Mouse (Mus musculus) hindbrain, embryonic 10.5 days (tissue): Measurements from ENCODE around the gene Tenm1. TPM values are rescaled to one million over a fixed set of nuclear protein-coding genes. Genes with fewer than 3 reads are reported as not detected.
A peak's percentile ranks its signal among the peaks of the same experiment; 100 is the strongest.

Experiments
- DNase-seq: peaks from one replicate; pipeline ENCODE4 v3.0.0-alpha.2; 2017; ENCODE audit warnings: low spot score
- H3K27ac ChIP-seq: fragments of 300-500 bp; sonication (generic); 2 replicates; pipeline ENCODE4 v1.5.1; 2016; ENCODE audit warnings: mild to moderate bottlenecking, moderate library complexity
- H3K27me3 ChIP-seq: fragments of 300-500 bp; sonication (generic); 2 replicates; pipeline ENCODE4 v1.6.1; 2016; ENCODE audit warnings: mild to moderate bottlenecking; ENCODE audit not compliant: poor library complexity, insufficient read depth, severe bottlenecking
- H3K36me3 ChIP-seq: fragments of 300-500 bp; sonication (generic); 2 replicates; pipeline ENCODE4 v1.6.1; 2016; ENCODE audit warnings: mild to moderate bottlenecking, moderate library complexity
- H3K4me1 ChIP-seq: fragments of 300-500 bp; sonication (generic); replicated peaks from 2 replicates; pipeline ENCODE4 v1.6.1; 2016; ENCODE audit warnings: mild to moderate bottlenecking
- H3K4me3 ChIP-seq: fragments of 300-500 bp; sonication (generic); 2 replicates; pipeline ENCODE4 v1.5.1; 2016; ENCODE audit warnings: mild to moderate bottlenecking, moderate library complexity
- H3K9me3 ChIP-seq: fragments of 300-500 bp; sonication (generic); 2 replicates; pipeline ENCODE4 v1.6.1; 2016; ENCODE audit warnings: mild to moderate bottlenecking, moderate library complexity
- WGBS: fragments of 180-500 bp; shearing (Covaris S2); methylation state at CpG from one replicate; pipeline ENCODE4 v1.1.7; 2016; 5-methylcytosine and 5-hydroxymethylcytosine counted together
- polyA plus RNA-seq: library from polyadenylated mRNA; unstranded; fragments of >200 nt; fragmentation: Nextera tagmentation; extraction: Ambion mirVana; gene quantifications from 2 replicates; pipeline ENCODE4 v1.2.1, GENCODE M21; 2016

The Tenm1 gene
- polyA plus RNA-seq, 1 experiment from 2014 or later = 0.94 TPM

DNA sequence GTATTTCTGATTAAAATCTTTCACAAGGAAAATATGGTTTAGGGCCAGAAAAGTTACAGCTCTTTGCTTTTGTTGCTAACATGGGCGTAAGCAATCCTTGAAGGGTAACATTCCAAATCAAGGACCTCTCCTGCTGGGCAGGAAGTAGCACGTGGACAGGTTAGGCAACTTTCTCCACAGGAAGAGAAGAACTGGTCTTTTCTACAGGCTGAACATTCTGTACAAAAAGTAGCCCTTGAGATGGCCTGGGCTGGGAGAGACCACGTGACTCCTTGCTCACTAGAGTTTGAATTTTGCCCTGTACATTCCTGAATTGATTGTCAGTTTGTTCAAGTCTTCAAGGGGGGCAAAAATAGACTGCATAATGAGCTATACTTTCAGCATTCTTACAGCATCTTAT lies 728.6 kb downstream of the Tenm1 start:
- H3K27me3 ChIP-seq = no peaks in the 10 kb centered on the region
- H3K4me1 ChIP-seq = no peaks in the 10 kb centered on the region
- DNase-seq = no peak
- no peak overlapping the region for H3K4me3 ChIP-seq
- 63% methylated on average over 3 of the region's 3 CpGs for WGBS
- H3K27ac ChIP-seq = no peak overlapping the region
- H3K9me3 ChIP-seq = no peaks in the 10 kb centered on the region
- no peaks in the 10 kb centered on the region for H3K36me3 ChIP-seq

DNA sequence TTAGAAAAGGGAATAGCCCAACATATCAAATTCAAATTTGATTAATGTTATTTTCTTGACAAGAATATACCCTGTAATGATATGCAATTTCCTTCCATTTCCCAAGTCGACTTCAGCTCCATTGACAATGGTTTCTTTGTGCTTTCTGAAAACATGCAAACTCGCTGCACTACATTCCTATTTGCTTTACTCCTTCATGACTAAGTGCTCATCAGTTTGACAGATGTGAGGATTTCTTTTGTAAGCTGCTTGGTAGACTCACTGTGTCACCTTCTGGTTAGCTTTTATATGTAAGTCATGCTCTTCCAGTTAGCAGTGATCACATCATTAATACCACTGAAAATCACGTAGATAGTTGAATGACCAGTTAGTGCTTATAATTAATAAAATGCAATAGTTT lies 781.8 kb downstream of the Tenm1 start:
- Histone ChIP-seq H3K27ac (no peak overlapping the region), H3K9me3 (no peaks in the 10 kb centered on the region), H3K4me1 (no peaks in the 10 kb centered on the region), H3K27me3 (no peaks in the 10 kb centered on the region), H3K36me3 (no peaks in the 10 kb centered on the region), H3K4me3 (no peak overlapping the region)
- no peak for DNase-seq
- 57% methylated on average over 3 of the region's 3 CpGs for whole genome bisulfite sequencing

DNA sequence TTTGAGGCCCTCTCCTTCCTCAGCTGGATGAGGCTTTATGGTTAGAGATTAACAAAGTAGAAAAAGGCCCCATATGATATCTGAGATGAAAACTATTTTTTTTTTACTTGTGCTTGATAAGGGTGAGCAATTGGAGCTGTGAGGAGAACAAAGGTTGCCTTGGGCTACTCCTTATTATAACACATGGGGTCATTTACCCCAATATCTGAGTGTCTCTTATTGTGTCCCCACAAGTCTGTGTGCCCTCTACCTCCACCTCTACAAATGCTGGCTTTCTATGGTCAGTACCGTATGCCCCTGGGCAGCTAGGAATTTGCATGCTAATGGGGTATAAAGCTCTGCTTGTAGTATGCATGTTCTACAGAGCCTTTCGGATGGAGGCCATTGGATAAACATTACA lies 848.4 kb downstream of the Tenm1 start:
- Histone ChIP-seq H3K36me3 (no peaks in the 10 kb centered on the region), H3K4me3 (no peak overlapping the region), H3K27me3 (no peaks in the 10 kb centered on the region), H3K27ac (no peak overlapping the region), H3K4me1 (peaks cover 11% of the 10 kb centered on the region; the same call in 1 of the 2 replicates), H3K9me3 (no peaks in the 10 kb centered on the region)
- 57% methylated on average over 2 of the region's 2 CpGs for WGBS
- DNase-seq = no peak

DNA sequence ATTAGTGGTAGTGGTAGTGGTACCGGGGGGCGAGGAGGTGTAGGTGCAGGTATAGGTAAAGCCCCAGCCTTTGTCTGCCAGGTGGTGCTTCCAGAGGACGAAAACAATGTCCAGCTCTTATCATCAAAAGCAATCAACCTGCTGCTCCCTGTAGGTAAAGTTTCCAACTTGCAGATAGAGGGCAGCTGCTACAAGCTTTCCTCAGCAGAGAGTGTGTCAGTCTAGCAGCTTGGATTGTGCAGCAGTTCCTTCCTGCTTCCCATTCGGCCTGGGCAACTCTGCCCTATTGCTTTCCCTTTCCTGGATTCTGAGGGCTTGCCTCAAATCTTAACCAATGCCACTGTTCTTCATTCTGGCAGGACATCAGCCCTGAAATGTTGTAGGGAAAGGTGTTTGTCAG lies 870.2 kb downstream of the Tenm1 start:
- H3K27ac ChIP-seq = no peak overlapping the region
- H3K4me3 ChIP-seq = no peak overlapping the region
- H3K4me1 ChIP-seq = no peaks in the 10 kb centered on the region
- no peak for DNase-seq
- no peaks in the 10 kb centered on the region for H3K36me3 ChIP-seq
- no peaks in the 10 kb centered on the region for H3K27me3 ChIP-seq
- no peaks in the 10 kb centered on the region for H3K9me3 ChIP-seq
- WGBS = 73% methylated on average over 4 of the region's 4 CpGs

DNA sequence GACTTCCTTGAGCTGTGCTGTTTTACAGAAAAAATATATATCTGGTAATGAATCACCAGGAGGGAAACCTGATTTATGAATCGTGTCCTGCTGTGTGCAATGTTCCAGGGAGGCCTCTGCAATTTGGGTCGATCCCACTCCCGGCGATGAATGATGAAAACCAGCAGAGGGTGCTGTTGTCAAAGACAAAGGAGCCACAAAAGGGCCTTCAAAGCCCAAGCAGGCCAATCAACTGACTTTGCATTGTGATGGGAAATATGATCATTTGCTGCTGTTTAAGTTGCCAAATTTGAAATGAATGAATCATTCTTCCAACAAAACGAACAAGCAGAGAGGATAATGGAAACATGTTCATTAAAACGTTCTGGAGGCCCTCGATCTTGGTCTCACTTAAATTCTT lies 871.6 kb downstream of the Tenm1 start:
- no peak overlapping the region for H3K27ac ChIP-seq
- H3K36me3 ChIP-seq = no peaks in the 10 kb centered on the region
- H3K9me3 ChIP-seq = no peaks in the 10 kb centered on the region
- no peaks in the 10 kb centered on the region for H3K27me3 ChIP-seq
- WGBS = 22% methylated on average over 7 of the region's 7 CpGs
- no peak overlapping the region for H3K4me3 ChIP-seq
- H3K4me1 ChIP-seq = no peaks in the 10 kb centered on the region
- DNase-seq = peak; percentile 42

DNA sequence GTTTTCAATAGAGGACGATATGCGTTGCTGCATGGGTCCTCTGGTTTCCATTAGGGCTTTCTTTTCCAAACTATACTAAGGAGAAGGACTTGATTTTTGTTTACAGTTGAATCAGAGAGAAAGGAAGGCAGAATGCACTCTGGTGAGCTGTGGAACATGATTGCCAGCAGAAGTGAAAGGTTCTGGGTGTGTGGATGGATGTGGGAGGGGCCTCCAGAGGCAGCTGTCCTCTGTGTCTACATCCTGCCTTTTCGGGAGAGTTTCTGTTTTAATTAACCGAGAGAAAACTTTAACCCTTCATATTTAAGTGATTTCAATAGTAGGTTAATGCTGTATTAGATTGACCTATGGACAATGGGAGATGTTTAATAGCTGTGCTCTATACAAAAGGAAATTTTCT lies 880.4 kb downstream of the Tenm1 start:
- no peaks in the 10 kb centered on the region for H3K27me3 ChIP-seq
- no peaks in the 10 kb centered on the region for H3K9me3 ChIP-seq
- H3K4me3 ChIP-seq = no peak overlapping the region
- WGBS = 86% methylated on average over 4 of the region's 4 CpGs
- no peak overlapping the region for H3K27ac ChIP-seq
- no peaks in the 10 kb centered on the region for H3K4me1 ChIP-seq
- no peak for DNase-seq
- no peaks in the 10 kb centered on the region for H3K36me3 ChIP-seq

DNA sequence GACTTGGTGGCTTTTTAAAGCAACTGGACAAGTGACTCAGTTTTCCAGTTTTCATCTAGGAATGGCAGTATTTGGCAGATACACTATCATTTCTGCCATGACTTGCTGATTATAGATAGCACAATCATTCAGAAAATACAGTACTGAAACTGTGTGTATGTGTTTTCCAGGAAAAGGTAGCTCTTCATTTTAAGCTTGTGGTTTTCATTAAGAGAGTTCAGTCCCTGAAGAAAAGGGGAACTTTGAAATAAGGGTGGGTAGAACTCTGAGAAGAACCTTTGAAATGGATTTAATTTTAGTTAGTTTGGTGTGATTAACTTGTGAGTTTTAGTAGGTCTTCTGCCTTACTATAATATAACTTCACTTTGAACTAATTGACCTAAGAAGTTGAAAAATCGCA lies 883.9 kb downstream of the Tenm1 start:
- no peak overlapping the region for H3K4me3 ChIP-seq
- no peak overlapping the region for H3K27ac ChIP-seq
- no peaks in the 10 kb centered on the region for H3K9me3 ChIP-seq
- no peaks in the 10 kb centered on the region for H3K36me3 ChIP-seq
- no peaks in the 10 kb centered on the region for H3K27me3 ChIP-seq
- no peak for DNase-seq
- 89% methylated on average over 1 of the region's 1 CpGs for WGBS
- no peaks in the 10 kb centered on the region for H3K4me1 ChIP-seq

DNA sequence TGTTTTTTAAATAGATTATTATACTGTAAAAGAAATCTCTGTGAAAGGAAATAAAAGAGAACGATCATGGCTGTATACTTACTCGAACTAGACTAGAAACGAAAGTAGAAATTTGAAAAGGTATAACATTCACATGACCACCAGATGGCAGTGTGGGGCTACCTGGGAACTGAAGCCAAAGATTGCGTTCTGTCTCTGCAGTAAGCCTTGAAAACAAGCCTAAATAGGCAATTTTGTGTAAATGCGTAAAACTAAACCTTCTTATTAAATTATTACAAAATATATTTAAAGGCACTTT lies 888.2 kb downstream of the Tenm1 start:
- Histone ChIP-seq H3K27me3 (no peaks in the 10 kb centered on the region), H3K4me1 (no peaks in the 10 kb centered on the region), H3K4me3 (0 out of 2 replicates have a peak overlapping the region, but pooled peaks have one; percentile 18), H3K36me3 (no peaks in the 10 kb centered on the region), H3K27ac (no peak overlapping the region), H3K9me3 (no peaks in the 10 kb centered on the region)
- 47% methylated on average over 5 of the region's 5 CpGs for WGBS
- DNase-seq = peak; percentile 26

DNA sequence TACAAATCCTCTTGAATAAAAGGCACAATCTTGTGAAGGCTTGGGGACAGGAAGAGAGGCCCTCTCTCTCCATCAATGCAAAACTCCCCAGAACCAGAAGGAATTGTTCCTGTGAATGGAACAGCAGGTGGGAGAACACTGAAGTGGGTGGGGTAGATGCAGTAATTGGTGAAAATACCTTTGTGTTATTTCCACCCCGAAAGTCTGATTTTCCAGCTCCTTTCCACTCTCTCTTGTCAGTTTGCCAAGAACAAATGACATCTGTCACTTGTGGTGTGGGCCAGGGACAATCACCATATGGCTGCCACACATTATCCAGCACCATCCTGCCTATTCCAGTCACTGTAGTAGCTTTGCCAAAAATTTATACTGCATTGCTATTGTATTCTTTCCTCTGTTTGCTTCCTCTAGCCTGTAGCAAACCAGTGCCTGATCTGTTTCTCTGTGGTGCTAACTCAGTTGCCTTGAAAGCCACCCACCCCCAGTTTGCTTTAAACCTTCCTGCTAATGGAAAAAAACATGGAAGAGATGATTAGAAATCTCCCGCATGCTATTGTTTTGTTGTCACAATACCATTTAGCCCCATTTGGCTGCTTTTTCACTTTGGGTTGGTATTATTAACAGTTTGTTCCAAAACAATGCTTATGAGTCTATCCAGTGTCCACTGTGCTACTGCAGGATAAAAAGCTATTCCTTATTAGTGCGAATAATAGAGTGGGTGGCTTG lies 888.7 kb downstream of the Tenm1 start:
- Histone ChIP-seq H3K27me3 (no peaks in the 10 kb centered on the region), H3K27ac (no peak overlapping the region), H3K36me3 (no peaks in the 10 kb centered on the region), H3K4me1 (no peaks in the 10 kb centered on the region), H3K4me3 (0 out of 2 replicates have a peak overlapping the region, but pooled peaks have one; percentile 18), H3K9me3 (no peaks in the 10 kb centered on the region)
- no peak for DNase-seq
- WGBS = 34% methylated on average over 3 of the region's 3 CpGs

DNA sequence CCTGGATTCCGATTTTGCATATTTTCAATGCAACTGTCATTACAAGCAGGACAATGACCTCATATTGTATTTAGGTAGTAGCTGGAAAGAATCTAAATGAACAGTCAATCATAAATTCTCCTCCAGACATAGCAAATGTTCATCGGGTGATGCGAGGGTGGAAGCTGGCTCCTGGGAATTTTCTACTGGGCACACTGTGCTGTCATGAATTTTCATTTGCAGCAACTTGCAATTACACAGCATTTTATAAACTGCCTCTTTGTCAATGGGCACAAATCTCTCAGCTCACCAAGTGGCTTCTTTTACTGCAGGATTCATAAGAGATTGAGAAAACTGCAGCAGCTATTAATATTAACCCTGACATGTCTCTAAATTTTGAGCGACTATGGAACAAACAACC lies 898.2 kb downstream of the Tenm1 start:
- Histone ChIP-seq H3K27ac (no peak overlapping the region), H3K4me1 (no peaks in the 10 kb centered on the region), H3K4me3 (no peak overlapping the region), H3K27me3 (no peaks in the 10 kb centered on the region), H3K36me3 (no peaks in the 10 kb centered on the region), H3K9me3 (no peaks in the 10 kb centered on the region)
- WGBS = 79% methylated on average over 4 of the region's 4 CpGs
- DNase-seq = no peak

DNA sequence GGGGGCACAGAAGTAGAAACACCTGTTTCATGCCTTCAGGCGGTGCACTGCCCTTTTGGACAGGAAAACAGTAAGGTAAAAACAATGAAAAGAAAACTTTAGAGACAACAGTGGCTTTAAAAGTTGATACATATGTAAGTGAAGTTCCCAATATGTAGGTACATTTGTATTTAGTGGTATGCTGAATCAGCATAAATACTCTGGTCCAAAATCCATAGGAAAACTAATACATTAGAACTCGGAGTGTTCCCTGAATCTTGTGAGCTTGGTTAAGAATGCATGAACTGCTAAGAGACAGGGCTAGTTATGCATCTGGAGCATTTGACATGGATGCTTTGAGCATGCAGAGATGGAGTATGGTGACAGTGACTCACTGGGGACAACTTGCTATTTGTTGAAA lies 906.1 kb downstream of the Tenm1 start:
- Histone ChIP-seq H3K4me3 (no peak overlapping the region), H3K9me3 (no peaks in the 10 kb centered on the region), H3K4me1 (no peaks in the 10 kb centered on the region), H3K27ac (no peak overlapping the region), H3K36me3 (no peaks in the 10 kb centered on the region), H3K27me3 (no peaks in the 10 kb centered on the region)
- WGBS = 90% methylated on average over 2 of the region's 2 CpGs
- no peak for DNase-seq

DNA sequence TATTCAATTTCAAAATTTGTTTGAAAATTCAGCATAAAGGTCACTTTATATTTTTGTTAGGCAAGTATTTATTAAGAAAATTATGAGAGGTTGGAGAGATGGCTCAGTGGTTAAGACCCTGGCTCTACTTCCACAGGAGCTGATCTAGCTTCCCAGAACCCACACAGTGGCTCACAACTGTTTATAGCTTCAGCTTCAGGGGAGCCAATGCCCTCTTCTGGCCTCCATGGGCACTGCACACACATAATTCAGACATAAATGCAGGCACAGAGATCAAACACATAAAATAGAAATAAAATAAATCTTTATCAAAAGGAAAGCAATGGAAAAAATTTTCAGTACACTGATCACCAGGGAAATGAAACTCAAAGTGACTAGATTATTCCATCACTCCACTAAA lies 916.4 kb downstream of the Tenm1 start:
- H3K27ac ChIP-seq = no peak overlapping the region
- H3K9me3 ChIP-seq = no peaks in the 10 kb centered on the region
- no peaks in the 10 kb centered on the region for H3K27me3 ChIP-seq
- no peaks in the 10 kb centered on the region for H3K36me3 ChIP-seq
- H3K4me3 ChIP-seq = no peak overlapping the region
- peak; percentile 3 for DNase-seq
- no peaks in the 10 kb centered on the region for H3K4me1 ChIP-seq

DNA sequence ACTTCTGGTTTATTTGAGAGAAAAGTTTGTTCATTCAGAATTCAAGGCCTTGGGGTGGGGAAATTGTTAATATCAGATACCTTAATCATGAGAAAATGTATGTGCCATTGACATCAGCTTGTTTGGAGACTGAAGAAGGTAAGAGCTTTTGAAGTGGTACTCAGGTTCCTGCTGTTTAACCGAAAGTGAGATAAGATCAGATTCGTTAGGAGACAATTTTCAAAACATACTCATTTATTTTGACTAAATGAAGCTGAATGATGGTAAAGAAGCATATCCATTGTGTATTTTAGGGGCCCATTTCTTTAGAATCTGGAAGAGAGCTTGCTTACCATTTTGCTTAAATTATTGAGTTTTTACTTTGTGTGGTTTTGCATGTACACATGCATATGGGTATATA lies 917.8 kb downstream of the Tenm1 start:
- no peak for DNase-seq
- Histone ChIP-seq H3K4me3 (no peak overlapping the region), H3K27me3 (no peaks in the 10 kb centered on the region), H3K4me1 (no peaks in the 10 kb centered on the region), H3K27ac (no peak overlapping the region), H3K36me3 (no peaks in the 10 kb centered on the region), H3K9me3 (no peaks in the 10 kb centered on the region)
- 86% methylated on average over 2 of the region's 2 CpGs for WGBS
